Mouse (Mus musculus): ENCODE results near the gene Hpd.

GRCm38 (mm10) chr5:123134875-123135382, 47.6 kb downstream of the Hpd start:
- TF ChIP-seq CTCF (IDR thresholded peaks at IDR 0.05; ENCODE audit: low read depth) (no peak), EP300 (IDR thresholded peaks at IDR 0.05; ENCODE audit: low read depth) (no peak)
